Mouse (Mus musculus) frontal cortex, adult 2 months (tissue): Measurements from ENCODE around the gene Frmpd4. TPM values are rescaled to one million over a fixed set of nuclear protein-coding genes. Genes with fewer than 3 reads are reported as not detected.
A peak's percentile ranks its signal among the peaks of the same experiment; 100 is the strongest.

Experiments
- DNase-seq, 2 experiments: peaks; one replicate each; pipeline ENCODE4 v3.0.0; 2022; ENCODE audit warnings: low spot score in 1 of 2; ENCODE audit errors: extremely low spot score in 1 of 2
- polyA plus RNA-seq: library from polyadenylated mRNA; depleted of rRNA; stranded (reverse); fragments of >200 nt; gene quantifications from 2 replicates; pipeline ENCODE4 v1.2.3, GENCODE M21; 2012; rRNA removed

The Frmpd4 gene
- polyA plus RNA-seq, 1 experiment, result 15.4 TPM

DNA sequence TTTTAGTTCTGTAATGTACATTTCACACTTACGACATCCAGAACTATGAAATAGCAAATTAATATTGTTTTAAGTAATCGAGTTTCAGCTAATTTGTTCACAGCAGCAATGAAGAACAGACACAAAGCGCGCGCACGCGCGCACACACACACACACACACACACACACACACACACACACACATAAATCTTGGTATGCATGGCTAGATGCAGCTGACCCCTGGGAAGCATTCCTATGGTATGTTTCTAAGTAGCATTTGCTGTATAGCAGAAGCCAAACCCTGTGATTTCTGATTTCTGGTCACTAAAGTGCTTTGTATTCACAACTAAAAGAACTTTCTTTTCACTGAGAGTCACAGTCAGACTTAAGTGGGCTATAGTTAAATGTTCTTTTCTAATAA is 922.8 kb downstream of the Frmpd4 start:
- DNase-seq, result no peak

DNA sequence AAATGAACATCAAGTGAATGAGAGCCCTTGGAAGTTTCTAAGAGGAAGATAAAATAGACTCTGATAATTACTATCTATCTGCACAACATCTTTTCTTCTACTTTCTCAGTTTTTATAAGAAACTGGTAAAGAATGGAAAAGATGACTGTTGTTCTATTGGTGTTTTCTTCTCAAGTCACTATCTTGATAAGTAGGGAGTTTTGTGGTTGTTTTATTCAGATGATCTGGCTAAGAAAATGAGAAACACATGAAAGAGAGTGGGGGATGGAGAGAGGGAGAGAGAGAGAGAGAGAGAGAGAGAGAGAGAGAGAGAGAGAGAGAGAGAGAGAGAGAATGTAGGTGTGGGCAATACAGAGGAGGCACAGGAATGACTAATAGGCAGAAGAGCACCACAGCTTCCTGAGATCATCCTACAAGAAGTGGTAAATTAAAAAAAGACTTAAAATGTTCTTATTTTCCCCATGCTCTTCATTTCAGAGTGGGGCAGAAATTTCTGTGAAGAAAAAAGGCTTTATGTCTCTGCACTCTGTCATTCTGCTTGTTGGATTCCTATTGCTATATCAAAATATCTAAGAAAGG is 979.3 kb downstream of the Frmpd4 start:
- DNase-seq, result no peak

DNA sequence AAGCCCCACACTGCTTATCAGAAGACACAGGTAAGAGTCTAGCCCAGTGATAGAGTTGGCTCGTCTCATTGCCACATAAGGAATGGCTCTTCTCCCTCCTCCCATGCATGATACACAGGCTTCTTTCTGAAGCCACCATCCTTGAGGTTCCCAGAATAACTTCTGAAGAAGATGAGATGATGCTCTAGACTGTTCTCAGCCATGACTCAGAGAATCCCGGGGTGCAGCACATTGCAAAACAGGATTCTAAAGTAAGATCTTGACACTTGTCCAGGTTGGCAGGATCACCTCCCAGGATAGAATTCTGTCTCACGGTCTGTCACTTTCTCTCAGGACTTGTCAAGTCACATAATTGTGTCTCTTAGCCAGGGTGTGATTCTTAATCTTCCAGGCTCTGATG is 1024.2 kb downstream of the Frmpd4 start:
- peak; percentile 38 to 58 for DNase-seq

DNA sequence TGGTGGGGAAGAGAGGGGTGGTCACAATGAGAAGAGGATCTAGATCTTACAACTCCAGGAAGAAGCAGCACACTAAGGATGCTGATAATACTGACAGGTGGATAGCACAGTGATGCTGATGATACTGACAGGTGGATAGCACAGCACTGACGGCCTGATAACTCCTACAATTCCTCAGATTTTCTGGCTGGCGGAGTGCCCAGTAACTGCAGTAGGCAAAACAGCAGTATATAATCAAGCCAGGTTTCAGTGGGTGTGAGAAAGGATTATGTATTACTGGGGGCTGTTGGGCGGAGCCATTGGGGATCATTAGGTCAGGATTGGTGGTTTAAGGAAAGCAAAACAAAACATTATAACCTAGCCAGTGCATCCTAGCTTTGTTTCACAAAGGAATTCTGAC is 1053.9 kb downstream of the Frmpd4 start:
- no peak for DNase-seq

DNA sequence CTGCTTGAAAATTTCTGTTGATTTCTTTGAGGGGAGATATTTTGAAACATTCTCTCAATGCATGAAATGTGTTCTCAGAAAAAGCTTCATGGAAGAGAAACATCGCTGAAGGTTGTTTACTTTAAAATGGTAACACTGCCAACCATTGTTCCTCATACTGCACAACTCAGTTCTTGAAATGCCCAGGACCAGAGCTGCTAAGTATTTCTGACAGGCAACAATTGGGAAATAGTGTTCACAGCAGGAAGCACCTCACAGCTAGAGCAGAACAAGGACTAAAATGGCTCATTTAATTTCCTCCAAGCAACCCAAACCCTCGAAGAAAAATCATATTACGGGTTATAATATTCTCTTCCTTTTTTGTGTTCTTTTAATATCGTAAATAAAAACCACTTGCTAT is 1054.5 kb downstream of the Frmpd4 start:
- no peak for DNase-seq

DNA sequence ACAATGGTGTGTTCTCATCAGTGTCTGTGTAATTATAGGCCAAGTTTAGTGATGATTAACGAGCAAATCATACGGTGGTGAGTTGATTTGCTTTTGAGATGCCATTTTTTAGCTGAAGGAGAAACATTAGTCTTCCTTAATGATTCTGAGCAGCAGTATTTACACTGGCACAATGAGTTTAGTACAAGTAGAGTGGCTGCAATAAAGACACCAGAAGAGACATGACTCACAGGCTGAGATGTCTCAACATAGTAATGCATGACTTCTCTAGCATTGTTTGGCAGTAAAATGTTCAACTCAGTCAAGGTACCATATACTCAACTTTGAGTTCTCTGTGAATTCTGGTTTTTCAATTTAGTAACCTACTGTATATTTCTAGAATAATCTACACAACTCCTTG is 1058.6 kb downstream of the Frmpd4 start:
- no peak for DNase-seq

DNA sequence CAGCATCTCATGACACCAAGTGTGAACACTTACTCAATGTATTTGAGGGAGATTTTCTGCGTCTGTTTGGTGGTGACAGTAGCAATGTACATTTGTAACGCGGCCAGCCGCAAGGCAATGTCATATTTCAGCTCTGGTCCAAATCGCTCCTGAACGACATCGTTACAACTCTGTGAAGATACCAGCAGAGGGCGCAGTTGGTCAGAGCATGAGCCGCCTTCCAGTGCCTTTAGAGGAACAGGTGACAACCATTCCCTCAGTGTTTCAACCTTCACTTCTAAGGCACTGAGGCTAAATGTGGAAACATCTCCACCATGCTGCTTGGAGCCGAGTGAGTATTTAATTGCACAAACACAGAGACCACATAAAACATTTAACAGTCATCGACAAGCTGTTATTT is 1079.3 kb downstream of the Frmpd4 start:
- DNase-seq, result peak; percentile 4 to 72

DNA sequence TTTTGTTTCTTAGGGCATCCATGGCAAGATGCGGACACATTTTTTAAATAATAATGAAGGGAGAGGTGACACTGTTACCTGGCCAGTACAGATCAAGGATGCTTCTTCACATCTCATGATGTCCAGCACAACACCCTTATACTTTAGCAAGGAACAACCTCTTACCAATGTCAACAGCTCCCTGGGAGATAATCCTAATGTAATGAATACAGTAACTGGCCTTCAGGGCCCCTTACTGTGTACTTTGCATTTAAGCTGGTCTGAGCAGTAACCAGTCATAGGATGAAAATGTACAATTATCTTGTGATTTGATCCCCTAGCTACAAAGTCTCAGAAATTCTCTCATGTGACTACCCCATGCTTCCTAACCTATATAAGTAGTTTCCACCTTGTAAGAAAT is 1084.8 kb downstream of the Frmpd4 start:
- no peak for DNase-seq

DNA sequence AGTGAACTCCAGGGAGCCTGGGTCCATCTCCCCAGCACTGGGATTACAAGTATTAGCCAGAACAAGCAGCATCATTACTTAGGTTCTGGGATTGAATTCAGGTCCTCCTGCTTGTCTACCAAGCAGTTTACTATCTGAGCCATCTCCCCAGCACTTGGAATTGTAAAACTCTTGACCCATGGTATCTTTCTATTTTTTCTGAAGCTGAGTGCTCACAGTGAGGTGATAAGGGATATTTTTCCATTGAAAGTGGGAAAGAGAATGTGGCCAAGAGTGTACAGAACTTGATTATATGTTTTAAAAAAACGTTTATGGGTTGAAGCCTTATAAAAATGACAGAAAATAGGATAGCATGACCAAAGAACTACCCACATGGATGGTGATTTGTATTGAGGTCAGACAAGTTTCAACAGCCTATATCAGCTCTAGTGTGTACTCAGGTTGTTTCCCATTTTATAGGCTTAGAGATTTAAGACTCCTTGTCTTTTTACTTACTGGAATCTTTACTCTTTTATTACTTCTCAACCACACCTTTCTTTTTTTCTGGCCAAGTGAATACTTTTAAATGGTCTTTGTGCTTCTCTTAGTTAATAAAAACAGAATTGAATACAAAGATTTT is 1085.3 kb downstream of the Frmpd4 start:
- DNase-seq, result no peak

DNA sequence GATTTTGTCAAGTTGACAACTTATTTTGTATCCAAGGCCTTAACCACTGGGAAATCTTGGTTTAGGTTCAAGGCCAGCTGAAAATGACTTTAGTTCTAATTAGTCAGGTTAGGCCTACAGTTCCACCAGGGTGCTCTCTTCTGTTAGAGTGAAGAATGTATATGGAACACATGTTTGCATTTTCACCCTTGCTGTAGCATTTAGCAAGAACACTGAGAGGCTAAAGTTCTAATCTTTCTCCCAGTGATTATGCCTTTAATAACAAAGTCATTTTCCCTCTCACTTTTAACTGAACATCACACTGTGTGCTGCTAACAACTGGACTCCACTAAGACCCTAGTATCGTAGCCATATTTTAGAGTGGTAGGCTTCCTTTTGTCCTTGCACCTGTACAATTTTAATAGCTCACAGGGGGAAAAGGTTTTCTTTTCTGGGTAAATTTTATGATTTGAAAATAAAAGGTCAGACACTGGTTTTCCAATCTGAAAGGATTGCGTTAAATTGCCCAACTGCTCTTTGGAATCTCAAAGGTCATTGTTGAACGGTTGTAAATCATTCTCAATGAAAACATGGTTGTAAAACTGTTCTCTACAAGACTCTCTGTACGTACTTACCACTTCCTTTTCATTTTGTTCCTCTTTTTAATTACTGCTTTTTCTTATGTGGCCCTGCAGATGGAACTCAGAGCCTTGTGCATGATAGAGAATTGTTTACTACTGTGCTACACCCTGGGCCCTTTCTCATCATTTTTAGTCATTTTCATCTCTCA is 1093.4 kb downstream of the Frmpd4 start:
- DNase-seq, result no peak

DNA sequence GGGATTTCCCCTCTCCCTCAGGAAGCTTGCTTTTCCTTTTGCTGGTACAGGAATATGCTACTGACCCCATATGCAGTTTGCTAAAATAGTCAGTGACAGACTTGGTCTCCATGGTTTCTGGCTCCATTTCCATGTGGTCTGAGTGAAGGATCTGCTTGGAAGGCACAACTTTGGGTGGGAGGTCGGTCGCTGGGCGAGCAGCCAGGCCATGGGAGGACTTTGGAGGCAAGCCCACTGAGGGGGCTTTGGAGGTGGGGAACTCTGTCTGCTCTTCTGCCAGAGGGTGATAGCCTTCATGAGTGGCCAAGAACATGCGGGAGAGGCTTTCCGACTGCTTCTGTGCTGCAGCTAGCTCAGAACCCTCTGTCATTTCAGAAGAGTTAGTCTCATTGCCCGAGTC is 1099.4 kb downstream of the Frmpd4 start:
- no peak for DNase-seq

DNA sequence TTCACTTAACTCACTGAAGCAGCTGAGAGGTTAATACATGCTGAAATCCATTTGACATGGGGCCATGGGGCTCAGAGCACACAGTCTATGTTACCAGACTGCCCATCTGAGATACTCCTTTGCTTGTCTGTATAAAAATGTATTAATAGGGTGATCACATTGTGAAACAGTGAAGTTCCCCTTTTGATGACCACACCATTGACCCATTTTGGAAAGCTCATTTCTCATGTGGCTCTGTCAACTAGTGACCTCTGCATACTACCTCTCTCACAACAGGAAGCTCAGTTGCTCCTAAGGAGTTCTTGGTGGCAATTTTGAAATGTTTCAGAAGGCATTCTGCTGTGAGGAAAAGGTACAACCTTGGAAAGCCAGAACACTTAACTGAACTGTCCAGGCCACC is 1142.1 kb downstream of the Frmpd4 start:
- DNase-seq, result no peak

DNA sequence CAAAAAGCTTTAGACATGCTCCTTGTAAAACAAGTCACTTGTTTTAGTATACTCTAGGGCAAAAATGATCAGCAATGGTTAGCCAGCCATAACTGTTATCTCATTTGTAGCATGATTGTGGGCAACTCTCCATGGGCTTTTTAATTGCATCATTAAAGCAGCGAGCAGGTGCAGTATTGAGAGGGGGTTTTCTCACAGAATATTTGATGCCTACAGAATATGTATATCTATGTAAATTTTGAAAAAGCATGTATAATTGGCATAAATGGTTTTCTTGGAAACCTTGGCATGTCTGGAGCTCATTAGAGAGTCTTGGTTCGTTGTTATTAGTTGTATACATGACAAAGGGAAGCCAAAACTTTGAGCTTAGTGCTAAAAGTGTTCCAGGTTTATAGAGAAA is 1143.1 kb downstream of the Frmpd4 start:
- no peak for DNase-seq

Other genes with a start within 250 kb of the Frmpd4 start
- gene Msl3, start 96.7 kb upstream of the Frmpd4 start, polyA plus RNA-seq, result 19.1 and 19.5 TPM in 2 replicates
- 4.3 and 5.5 TPM in 2 replicates for gene Arhgap6, start 217.9 kb upstream of the Frmpd4 start, polyA plus RNA-seq